Mouse (Mus musculus) limb, embryonic 15.5 days (tissue): ENCODE measurements around the gene Pdcd6. TPM values are rescaled to one million over a fixed set of nuclear protein-coding genes. Genes with fewer than 3 reads are reported as not detected.
A peak's percentile ranks its signal among the peaks of the same experiment; 100 is the strongest.

Experiments
- ATAC-seq: fragments of 200-750 bp; cut with Nextera tagmentation; 2 replicates; pipeline ENCODE4 v1.8.0; 2017; ENCODE audit warnings: low read depth, moderate TSS enrichment; ENCODE audit not compliant: insufficient number of reproducible peaks, low FRiP score, low TSS enrichment
- H3K27ac ChIP-seq: fragments of 300-500 bp; sonication (generic); 2 replicates; pipeline ENCODE4 v1.5.1; 2015; ENCODE audit warnings: moderate library complexity, mild to moderate bottlenecking, inconsistent platforms
- H3K27me3 ChIP-seq: fragments of 300-500 bp; sonication (generic); 2 replicates; pipeline ENCODE4 v1.6.1; 2015; ENCODE audit warnings: inconsistent platforms
- H3K36me3 ChIP-seq: fragments of 300-500 bp; sonication (generic); 2 replicates; pipeline ENCODE4 v1.6.1; 2015; ENCODE audit warnings: inconsistent platforms
- H3K4me1 ChIP-seq: fragments of 300-500 bp; sonication (generic); 2 replicates; pipeline ENCODE4 v1.6.1; 2015; ENCODE audit warnings: inconsistent platforms
- H3K4me2 ChIP-seq: fragments of 300-500 bp; sonication (generic); 2 replicates; pipeline ENCODE4 v1.6.1; 2015; ENCODE audit warnings: mild to moderate bottlenecking, inconsistent platforms
- H3K4me3 ChIP-seq: fragments of 300-500 bp; sonication (generic); 2 replicates; pipeline ENCODE4 v1.5.1; 2015; ENCODE audit warnings: mild to moderate bottlenecking, inconsistent platforms
- H3K9ac ChIP-seq: fragments of 300-500 bp; sonication (generic); 2 replicates; pipeline ENCODE4 v1.6.1; 2015; ENCODE audit warnings: inconsistent platforms
- H3K9me3 ChIP-seq: fragments of 300-500 bp; sonication (generic); 2 replicates; pipeline ENCODE4 v1.6.1; 2016; ENCODE audit warnings: inconsistent platforms
- WGBS: fragments of 180-500 bp; shearing (Covaris S2); methylation state at CpG from one replicate; pipeline ENCODE4 v1.1.7; 2015; 5-methylcytosine and 5-hydroxymethylcytosine counted together
- polyA plus RNA-seq: library from polyadenylated mRNA; unstranded; fragments of >200 nt; fragmentation: Nextera tagmentation; extraction: Ambion mirVana; gene quantifications from 2 replicates; pipeline ENCODE4 v1.2.1, GENCODE M21; 2015

The Pdcd6 gene
- polyA plus RNA-seq, result 157 and 158 TPM in 2 replicates

GRCm38 (mm10) chr13:74317170-74317849, at the start of gene Pdcd6:
Gene Pdcd6, minus strand, starts transcription at chr13:74317580.
- WGBS, result under 1% methylated on average over 36 of the region's 36 CpGs
- Histone ChIP-seq H3K9ac (peak within 1 kb of the TSS; percentile 83), H3K36me3 (peaks cover 22% of the 10 kb centered on the region), H3K9me3 (no peaks in the 10 kb centered on the region), H3K27ac (peak within 1 kb of the TSS; percentile 81), H3K27me3 (no peaks in the 10 kb centered on the region), H3K4me2 (peak within 1 kb of the TSS; percentile 66), H3K4me3 (peak within 1 kb of the TSS; percentile 96), H3K4me1 (peaks cover 8% of the 10 kb centered on the region; the same call in 1 of the 2 replicates)
- peak; percentile 99 for ATAC-seq

- no peak within 1 kb of the TSS for H3K4me2 ChIP-seq
- no peak within 1 kb of the TSS for H3K9ac ChIP-seq
- WGBS, result 67% methylated on average over 8 of the region's 8 CpGs
- H3K27me3 ChIP-seq, result no peaks in the 10 kb centered on the region
- no peaks in the 10 kb centered on the region for H3K4me1 ChIP-seq
- H3K9me3 ChIP-seq, result no peaks in the 10 kb centered on the region
- no peak within 1 kb of the TSS for H3K4me3 ChIP-seq
- 0 out of 2 replicates have a peak, but pooled peaks have one; percentile 5 for ATAC-seq
- H3K36me3 ChIP-seq, result peaks cover 31% of the 10 kb centered on the region
- no peak within 1 kb of the TSS for H3K27ac ChIP-seq
These were observed 46.5 kb upstream of the Pdcd6 start, which contains the start of gene Lrrc14b for GRCm38 (mm10) chr13:74363859-74364235. Gene Lrrc14b, minus strand, starts transcription at chr13:74364005.

- 0 out of 2 replicates have a peak, but pooled peaks have one; percentile 11 for ATAC-seq
- Histone ChIP-seq H3K27ac (no peak overlapping the region), H3K9me3 (no peaks in the 10 kb centered on the region), H3K9ac (no peak overlapping the region), H3K36me3 (peaks cover 36% of the 10 kb centered on the region), H3K27me3 (no peaks in the 10 kb centered on the region), H3K4me1 (no peaks in the 10 kb centered on the region), H3K4me3 (no peak overlapping the region), H3K4me2 (no peak overlapping the region)
- 87% methylated on average over 13 of the region's 13 CpGs for WGBS
These were observed 45.9 kb upstream of the Pdcd6 start for GRCm38 (mm10) chr13:74363176-74363858.

- 76% methylated on average over 2 of the region's 2 CpGs for WGBS
- Histone ChIP-seq H3K9ac (no peak overlapping the region), H3K4me1 (no peaks in the 10 kb centered on the region), H3K36me3 (peaks cover 43% of the 10 kb centered on the region), H3K9me3 (no peaks in the 10 kb centered on the region), H3K27me3 (no peaks in the 10 kb centered on the region), H3K27ac (no peak overlapping the region), H3K4me2 (no peak overlapping the region), H3K4me3 (no peak overlapping the region)
- ATAC-seq, result no peak
These were observed 44.8 kb upstream of the Pdcd6 start for GRCm38 (mm10) chr13:74362218-74362617.

- no peak for ATAC-seq
- Histone ChIP-seq H3K4me3 (no peak overlapping the region), H3K9me3 (no peaks in the 10 kb centered on the region), H3K27me3 (no peaks in the 10 kb centered on the region), H3K9ac (no peak overlapping the region), H3K4me1 (no peaks in the 10 kb centered on the region), H3K36me3 (peaks cover 67% of the 10 kb centered on the region), H3K27ac (no peak overlapping the region), H3K4me2 (no peak overlapping the region)
- WGBS, result 95% methylated on average over 13 of the region's 13 CpGs
These were observed 39.1 kb upstream of the Pdcd6 start for GRCm38 (mm10) chr13:74356491-74356890.

- peaks cover 10% of the 10 kb centered on the region for H3K4me1 ChIP-seq
- H3K4me3 ChIP-seq, result peak overlapping the region; percentile 78
- H3K27ac ChIP-seq, result peak overlapping the region; percentile 88
- H3K36me3 ChIP-seq, result peaks cover 16% of the 10 kb centered on the region; the same call in 1 of the 2 replicates
- peak overlapping the region; percentile 82 for H3K9ac ChIP-seq
- H3K27me3 ChIP-seq, result no peaks in the 10 kb centered on the region
- peak overlapping the region; percentile 38 for H3K4me2 ChIP-seq
- H3K9me3 ChIP-seq, result no peaks in the 10 kb centered on the region
- ATAC-seq, result peak; percentile 20; the same call in 1 of the 2 replicates
- WGBS, result under 1% methylated on average over 15 of the region's 15 CpGs
These were observed 33.1 kb upstream of the Pdcd6 start for GRCm38 (mm10) chr13:74350435-74350906.

- H3K4me2 ChIP-seq, result peak within 1 kb of the TSS; percentile 48
- H3K27me3 ChIP-seq, result no peaks in the 10 kb centered on the region
- H3K36me3 ChIP-seq, result peaks cover 15% of the 10 kb centered on the region; the same call in 1 of the 2 replicates
- no peaks in the 10 kb centered on the region for H3K9me3 ChIP-seq
- under 1% methylated on average over 57 of the region's 57 CpGs for WGBS
- peak within 1 kb of the TSS; percentile 88 for H3K27ac ChIP-seq
- peaks cover 10% of the 10 kb centered on the region for H3K4me1 ChIP-seq
- H3K9ac ChIP-seq, result peak within 1 kb of the TSS; percentile 82
- peak within 1 kb of the TSS; percentile 78 for H3K4me3 ChIP-seq
- peak; percentile 97 for ATAC-seq
These were observed 32.4 kb upstream of the Pdcd6 start, which contains the start of the genes Sdha and Ccdc127 for GRCm38 (mm10) chr13:74349566-74350434. Gene Sdha, minus strand, starts transcription at chr13:74350280. Gene Ccdc127, plus strand, starts transcription at chr13:74350309.

GRCm38 (mm10) chr13:74341036-74341435, 23.7 kb upstream of the Pdcd6 start:
- no peak overlapping the region for H3K4me3 ChIP-seq
- H3K9ac ChIP-seq, result no peak overlapping the region
- WGBS, result 50% methylated on average over 3 of the region's 3 CpGs
- no peaks in the 10 kb centered on the region for H3K27me3 ChIP-seq
- no peak overlapping the region for H3K27ac ChIP-seq
- no peak overlapping the region for H3K4me2 ChIP-seq
- no peak for ATAC-seq
- H3K36me3 ChIP-seq, result peaks cover 73% of the 10 kb centered on the region
- no peaks in the 10 kb centered on the region for H3K9me3 ChIP-seq
- no peaks in the 10 kb centered on the region for H3K4me1 ChIP-seq

- no peaks in the 10 kb centered on the region for H3K9me3 ChIP-seq
- H3K36me3 ChIP-seq, result peaks cover 67% of the 10 kb centered on the region
- ATAC-seq, result no peak
- H3K9ac ChIP-seq, result no peak overlapping the region
- H3K4me2 ChIP-seq, result no peak overlapping the region
- H3K4me3 ChIP-seq, result no peak overlapping the region
- no peaks in the 10 kb centered on the region for H3K4me1 ChIP-seq
- H3K27ac ChIP-seq, result no peak overlapping the region
- no peaks in the 10 kb centered on the region for H3K27me3 ChIP-seq
These were observed 11.9 kb upstream of the Pdcd6 start for GRCm38 (mm10) chr13:74329321-74329720.

GRCm38 (mm10) chr13:74316789-74317169, 601 bp downstream of the Pdcd6 start:
- peak overlapping the region; percentile 83 for H3K9ac ChIP-seq
- ATAC-seq, result no peak
- peak overlapping the region; percentile 81 for H3K27ac ChIP-seq
- peak overlapping the region; percentile 96 for H3K4me3 ChIP-seq
- no peaks in the 10 kb centered on the region for H3K9me3 ChIP-seq
- peaks cover 8% of the 10 kb centered on the region; the same call in 1 of the 2 replicates for H3K4me1 ChIP-seq
- H3K36me3 ChIP-seq, result peaks cover 16% of the 10 kb centered on the region
- WGBS, result 3% methylated on average over 15 of the region's 15 CpGs
- peak overlapping the region; percentile 66 for H3K4me2 ChIP-seq
- H3K27me3 ChIP-seq, result no peaks in the 10 kb centered on the region

- Histone ChIP-seq H3K27me3 (no peaks in the 10 kb centered on the region), H3K27ac (peak overlapping the region; percentile 81), H3K4me1 (peaks cover 8% of the 10 kb centered on the region; the same call in 1 of the 2 replicates), H3K9me3 (no peaks in the 10 kb centered on the region), H3K36me3 (peaks cover 16% of the 10 kb centered on the region), H3K9ac (peak overlapping the region; percentile 83), H3K4me2 (peak overlapping the region; percentile 66), H3K4me3 (peak overlapping the region; percentile 96)
- no peak for ATAC-seq
- WGBS, result 23% methylated on average over 4 of the region's 4 CpGs
These were observed 994 bp downstream of the Pdcd6 start for GRCm38 (mm10) chr13:74316386-74316785.
